Mouse (Mus musculus): Measurements from ENCODE around the gene Hspa4l.
"Not testable (repeated sequence)": the region's sequence is repeated elsewhere in the genome, so short reads cannot be mapped to it uniquely, and the experiment has no call there.

Gene Hspa4l

DNA sequence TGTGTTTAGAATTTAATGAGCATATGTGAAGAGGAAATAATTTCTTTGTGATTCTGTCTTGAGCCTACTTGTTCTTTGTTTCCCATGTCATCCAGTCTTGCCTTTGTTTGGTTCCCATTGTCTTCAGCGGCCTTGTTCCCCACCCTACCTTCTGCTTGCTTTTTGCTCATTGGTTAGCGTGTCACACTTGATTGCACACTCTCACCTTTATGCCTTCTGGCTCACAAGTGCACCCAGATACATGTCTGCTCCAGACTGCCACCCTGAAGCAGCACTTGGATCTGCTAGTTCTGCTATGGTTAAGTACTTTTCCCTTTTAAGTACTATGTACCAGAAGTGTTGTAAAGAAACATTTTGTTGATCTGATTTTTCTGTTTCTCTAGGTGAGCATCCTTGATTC, 65.6 kb downstream of the Hspa4l start:
- ATAC-seq (ENCODE audit: insufficient number of reproducible peaks, low FRiP score, low TSS enrichment): no peak

DNA sequence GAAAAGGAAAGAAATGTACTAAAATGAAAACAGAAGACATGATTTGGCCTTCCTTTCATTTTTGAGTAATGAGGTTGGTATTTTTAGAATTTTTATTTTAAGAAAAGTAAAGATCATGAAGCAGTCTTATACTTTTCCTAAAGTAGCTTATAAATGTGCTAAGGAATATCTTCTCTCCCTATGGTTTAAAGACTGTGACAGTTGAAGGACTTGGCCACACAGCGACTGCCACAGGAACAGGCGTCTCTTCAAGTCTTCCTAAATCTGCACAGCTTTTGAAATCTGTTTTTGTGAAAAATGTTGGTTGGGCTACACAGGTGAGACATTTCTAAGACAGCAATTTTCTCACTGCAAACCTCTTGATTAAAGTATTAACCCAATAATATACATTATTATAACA, 69.0 kb downstream of the Hspa4l start:
- ATAC-seq (ENCODE audit: insufficient number of reproducible peaks, low FRiP score, low TSS enrichment): no peak

DNA sequence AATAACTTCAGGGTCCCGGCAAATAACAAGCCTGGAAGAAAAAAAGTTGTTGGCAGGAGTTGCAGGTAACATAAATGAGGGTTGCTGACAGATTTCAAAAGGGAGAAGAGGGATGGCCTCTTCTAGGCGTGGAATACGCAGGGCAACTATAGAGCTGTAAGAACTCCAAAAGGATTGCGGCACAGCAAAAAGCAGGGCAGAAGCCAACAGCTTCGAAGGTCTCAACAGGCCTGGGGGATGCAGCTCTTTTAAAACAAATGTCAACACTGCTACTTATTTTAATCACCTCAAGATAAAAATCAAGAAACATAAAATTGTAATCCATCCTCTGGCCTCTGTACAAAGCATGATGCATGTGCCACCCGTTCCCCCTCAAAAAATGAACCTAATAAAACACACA, 101.2 kb downstream of the Hspa4l start:
- ATAC-seq (ENCODE audit: insufficient number of reproducible peaks, low FRiP score, low TSS enrichment): not testable (repeated sequence)

Measured in cerebellum, adult (tissue).